Mouse (Mus musculus) retina, embryonic 14.5 days (tissue): ENCODE measurements at regions not wholly inside any gene's neighbourhood (a gene's known extent, or its start where the extent isn't known, plus 50 kb on each side); places are given as distances from the start of the nearest gene placed in this dataset.
"Not testable (repeated sequence)": the region's sequence is repeated elsewhere in the genome, so short reads cannot be mapped to it uniquely, and the experiment has no call there.

Source experiments
- DNase-seq: peaks from one replicate; pipeline ENCODE4 v3.0.0-alpha.2; 2015; ENCODE audit warnings: low spot score

DNA sequence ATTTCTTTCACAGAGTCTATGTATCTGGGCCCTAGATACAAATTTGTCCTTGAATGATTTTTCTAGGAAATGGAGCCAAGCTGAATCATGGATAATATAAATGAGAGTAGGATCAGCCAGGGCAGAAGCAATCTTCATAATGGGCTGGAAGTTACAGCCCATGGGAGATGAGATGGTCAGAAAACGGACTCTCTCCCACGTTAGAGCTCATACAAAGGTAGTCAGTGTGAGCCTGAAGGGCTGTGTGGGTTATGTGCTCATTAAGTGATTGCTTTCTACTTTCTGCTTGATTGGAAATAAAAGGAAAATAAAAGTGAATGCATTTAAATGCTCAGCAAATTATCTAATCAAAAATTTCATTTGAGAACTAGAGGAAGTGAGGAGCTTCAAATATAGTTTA is 2017.1 kb upstream of the Pcdh20 start:
- no peak for DNase-seq

DNA sequence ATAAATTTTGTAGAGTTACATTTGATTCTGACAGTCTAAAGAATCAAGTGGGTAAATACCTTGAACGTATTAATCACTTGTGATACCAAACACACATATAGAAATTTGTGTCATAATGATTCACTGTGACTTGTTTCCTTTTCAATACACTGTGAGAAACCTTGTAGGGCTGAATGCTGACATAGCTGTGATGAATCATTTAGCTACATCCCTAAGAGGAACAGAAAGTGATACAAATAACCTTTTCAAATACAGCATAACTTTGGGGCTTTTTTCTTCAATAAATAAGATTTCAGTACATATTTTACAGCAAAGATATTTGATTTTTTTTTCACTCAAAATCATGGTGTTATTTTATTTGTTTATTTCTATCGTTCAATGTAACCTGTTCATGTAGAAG is 1976.8 kb upstream of the Pcdh20 start:
- DNase-seq: no peak

GRCm38 (mm10) chr14:90432874-90433543 is 1961.8 kb upstream of the Pcdh20 start:
- DNase-seq: peak; percentile 85

- no peak for DNase-seq
Observed at GRCm38 (mm10) chr14:90412707-90413106, 1941.5 kb upstream of the Pcdh20 start.

- no peak for DNase-seq
Observed at GRCm38 (mm10) chr14:90406350-90406749, 1935.2 kb upstream of the Pcdh20 start.

- DNase-seq: no peak
Observed at GRCm38 (mm10) chr14:90405476-90405875, 1934.3 kb upstream of the Pcdh20 start.

GRCm38 (mm10) chr14:90367256-90367936 is 1896.2 kb upstream of the Pcdh20 start:
- DNase-seq: no peak

- no peak for DNase-seq
Observed at GRCm38 (mm10) chr14:90334541-90334940, 1863.3 kb upstream of the Pcdh20 start.

DNA sequence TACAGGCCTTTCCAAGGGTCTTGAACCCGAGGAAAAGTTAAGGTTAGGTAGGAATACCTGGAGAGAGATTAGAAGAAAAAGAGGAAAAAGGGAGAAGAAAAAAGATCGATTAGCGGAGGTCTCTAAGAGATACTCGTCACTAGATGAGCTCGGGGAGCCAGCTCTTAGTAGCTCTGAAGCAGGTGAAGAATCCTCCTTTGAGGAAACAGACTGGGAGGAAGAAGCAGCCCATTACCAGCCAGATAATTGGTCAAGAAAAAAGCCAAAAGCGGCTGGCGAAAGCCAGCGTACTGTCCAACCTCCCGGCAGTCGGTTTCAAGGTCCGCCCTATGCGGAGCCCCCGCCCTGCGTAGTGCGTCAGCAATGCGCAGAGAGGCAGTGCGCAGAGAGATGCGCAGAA is 1824.3 kb upstream of the Pcdh20 start:
- DNase-seq: not testable (repeated sequence)

GRCm38 (mm10) chr14:90246042-90246441 is 1774.8 kb upstream of the Pcdh20 start:
- no peak for DNase-seq

DNA sequence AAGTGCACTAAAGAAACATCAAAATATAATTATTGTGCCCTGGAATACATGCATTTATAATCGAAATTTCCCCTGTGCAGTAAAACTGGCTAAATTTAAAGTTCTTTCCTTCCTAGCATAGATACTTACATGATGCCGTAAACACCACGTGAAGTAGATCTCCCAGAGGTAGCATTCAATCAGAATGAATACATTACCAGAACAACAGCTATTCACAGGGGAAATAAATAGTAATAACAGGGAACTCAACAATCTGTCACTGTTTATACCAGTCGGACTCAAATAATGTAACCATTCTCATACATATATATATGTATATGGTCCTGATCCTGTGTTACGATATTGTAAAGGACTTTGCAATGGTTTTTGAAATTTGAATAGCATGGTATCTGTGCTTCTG is 1761.5 kb upstream of the Pcdh20 start:
- no peak for DNase-seq

GRCm38 (mm10) chr14:90200294-90200693 is 1729.1 kb upstream of the Pcdh20 start:
- no peak for DNase-seq

DNA sequence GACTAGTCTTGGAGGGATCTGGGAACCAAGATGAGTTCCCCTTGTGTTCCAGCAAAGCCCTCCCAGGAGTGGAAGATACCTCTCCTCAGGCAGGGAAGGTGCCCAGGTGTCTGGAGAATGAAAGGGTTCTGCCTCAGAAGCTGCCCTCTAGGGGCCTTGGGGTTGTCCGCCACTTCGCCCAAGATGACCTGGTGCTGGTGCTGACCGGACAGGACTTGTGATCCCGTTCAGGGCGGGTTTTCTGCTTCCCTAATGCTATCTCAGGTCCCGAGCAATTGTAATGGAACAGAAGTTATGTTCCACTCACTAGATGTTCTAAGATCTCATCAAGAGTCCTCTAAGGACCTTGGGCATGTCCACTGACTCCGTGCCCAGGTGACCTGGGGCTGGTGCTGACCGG is 1726.6 kb upstream of the Pcdh20 start:
- DNase-seq: no peak

DNA sequence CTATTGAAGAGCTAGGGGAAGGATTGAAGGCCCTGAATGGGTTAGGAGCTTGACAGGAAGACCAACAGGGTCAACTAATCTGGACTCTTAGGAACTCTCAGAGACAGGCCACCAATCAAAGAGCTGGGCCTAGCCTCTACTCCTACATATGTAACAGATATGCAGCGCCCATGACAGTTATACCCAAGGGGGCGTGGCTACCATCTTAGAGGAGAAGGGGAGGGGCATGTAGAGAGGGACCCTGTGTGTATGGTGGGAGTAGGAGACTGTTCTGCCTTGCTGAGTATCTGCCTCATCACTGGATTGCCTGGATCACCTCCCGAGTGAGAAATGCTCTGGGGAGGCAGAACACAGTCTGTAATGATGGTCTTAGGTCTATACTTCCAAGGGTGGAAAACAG is 1701.5 kb upstream of the Pcdh20 start:
- DNase-seq: no peak
